Mouse (Mus musculus): ENCODE results near the gene Stx12. TPM values are rescaled to one million over a fixed set of nuclear protein-coding genes. Genes with fewer than 3 reads are reported as not detected.

The Stx12 gene
- total and polyA plus RNA-seq, 2 experiments from 2014 or later: 107 to 137 TPM

GRCm38 (mm10) chr4:132871116-132871515 is 13.2 kb downstream of the Stx12 start:
- ATAC-seq: no peak
- Histone ChIP-seq H3K4me1 (ENCODE audit: insufficient read depth, low read length) (no peaks in the 10 kb centered on the region), H3K4me2 (ENCODE audit: low read depth, low read length) (no peak overlapping the region), H3K9ac (replicated peaks; ENCODE audit: low read length) (no peak overlapping the region), H3K36me3 (ENCODE audit: insufficient read depth, low read length) (peaks cover 49% of the 10 kb centered on the region), H3K4me3 (ENCODE audit: low read length) (no peak overlapping the region), H3K27me3 (ENCODE audit: insufficient read depth, low read length) (no peaks in the 10 kb centered on the region), H3K9me3 (ENCODE audit: low read length) (no peaks in the 10 kb centered on the region), H3K27ac (no peak overlapping the region)
- 96% methylated on average over 3 of the region's 3 CpGs for WGBS
- no peak for TF ChIP-seq CTCF (IDR thresholded peaks at IDR 0.05; ENCODE audit: low read depth)
- DNase-seq (ENCODE audit: low spot score): no peak

GRCm38 (mm10) chr4:132864856-132865255 is 19.5 kb downstream of the Stx12 start:
- no peaks in the 10 kb centered on the region for H3K4me1 ChIP-seq (ENCODE audit: insufficient read depth, low read length)
- peaks cover 59% of the 10 kb centered on the region for H3K36me3 ChIP-seq (ENCODE audit: insufficient read depth, low read length)
- no peaks in the 10 kb centered on the region for H3K9me3 ChIP-seq (ENCODE audit: low read length)
- no peak for TF ChIP-seq CTCF (IDR thresholded peaks at IDR 0.05; ENCODE audit: low read depth)
- DNase-seq (ENCODE audit: low spot score) (no peak), ATAC-seq (no peak)
- no peak overlapping the region for H3K9ac ChIP-seq (replicated peaks; ENCODE audit: low read length)
- H3K27ac ChIP-seq: no peak overlapping the region
- H3K27me3 ChIP-seq (ENCODE audit: insufficient read depth, low read length): no peaks in the 10 kb centered on the region
- whole genome bisulfite sequencing: 88% methylated on average over 2 of the region's 2 CpGs
- H3K4me3 ChIP-seq (ENCODE audit: low read length): no peak overlapping the region
- no peak overlapping the region for H3K4me2 ChIP-seq (ENCODE audit: low read depth, low read length)

DNA sequence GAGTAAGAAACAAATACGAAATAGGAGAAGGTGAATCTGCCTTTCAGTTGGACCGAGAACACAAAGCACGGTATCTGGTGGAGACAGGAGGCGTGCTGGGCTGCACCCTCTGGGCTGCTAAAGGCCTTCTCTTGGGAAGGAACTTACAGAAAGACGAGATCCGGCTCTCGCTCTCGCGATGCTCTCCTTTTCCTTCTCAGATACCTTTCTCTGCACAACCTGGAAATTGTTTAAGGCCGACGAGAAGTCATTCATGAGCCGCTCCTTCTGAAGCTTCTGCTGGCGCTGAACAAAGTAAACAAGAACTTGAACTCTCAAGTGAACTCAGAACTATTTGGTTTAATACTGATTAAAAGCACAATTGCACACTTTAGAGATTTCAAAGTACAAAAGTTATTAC is 21.3 kb downstream of the Stx12 start:
- no peak overlapping the region for H3K4me2 ChIP-seq (ENCODE audit: low read depth, low read length)
- no peaks in the 10 kb centered on the region for H3K9me3 ChIP-seq (ENCODE audit: low read length)
- no peak for TF ChIP-seq CTCF (IDR thresholded peaks at IDR 0.05; ENCODE audit: low read depth)
- DNase-seq (ENCODE audit: low spot score) (no peak), ATAC-seq (no peak)
- no peak overlapping the region for H3K9ac ChIP-seq (replicated peaks; ENCODE audit: low read length)
- no peak overlapping the region for H3K4me3 ChIP-seq (ENCODE audit: low read length)
- no peak overlapping the region for H3K27ac ChIP-seq
- no peaks in the 10 kb centered on the region for H3K27me3 ChIP-seq (ENCODE audit: insufficient read depth, low read length)
- 95% methylated on average over 13 of the region's 13 CpGs for WGBS
- H3K36me3 ChIP-seq (ENCODE audit: insufficient read depth, low read length): peaks cover 54% of the 10 kb centered on the region
- no peaks in the 10 kb centered on the region for H3K4me1 ChIP-seq (ENCODE audit: insufficient read depth, low read length)

- DNase-seq (ENCODE audit: low spot score) (no peak), ATAC-seq (no peak)
- Histone ChIP-seq H3K4me2 (ENCODE audit: low read depth, low read length) (no peak overlapping the region), H3K4me3 (ENCODE audit: low read length) (no peak overlapping the region), H3K4me1 (ENCODE audit: insufficient read depth, low read length) (no peaks in the 10 kb centered on the region), H3K27ac (no peak overlapping the region), H3K9me3 (ENCODE audit: low read length) (no peaks in the 10 kb centered on the region), H3K27me3 (ENCODE audit: insufficient read depth, low read length) (no peaks in the 10 kb centered on the region), H3K36me3 (ENCODE audit: insufficient read depth, low read length) (peaks cover 57% of the 10 kb centered on the region), H3K9ac (replicated peaks; ENCODE audit: low read length) (no peak overlapping the region)
- 100% methylated on average over 1 of the region's 1 CpGs for WGBS
- TF ChIP-seq CTCF (IDR thresholded peaks at IDR 0.05; ENCODE audit: low read depth): no peak
Observed at GRCm38 (mm10) chr4:132860880-132861279, 23.4 kb downstream of the Stx12 start.

GRCm38 (mm10) chr4:132843705-132844071 is 40.6 kb downstream of the Stx12 start:
- no peaks in the 10 kb centered on the region; the same call in 1 of the 2 replicates for H3K4me1 ChIP-seq (ENCODE audit: insufficient read depth, low read length)
- TF ChIP-seq CTCF (IDR thresholded peaks at IDR 0.05; ENCODE audit: low read depth): no peak
- H3K4me3 ChIP-seq (ENCODE audit: low read length): peak overlapping the region; percentile 62
- peaks cover 10% of the 10 kb centered on the region; the same call in 1 of the 2 replicates for H3K36me3 ChIP-seq (ENCODE audit: insufficient read depth, low read length)
- no peaks in the 10 kb centered on the region for H3K27me3 ChIP-seq (ENCODE audit: insufficient read depth, low read length)
- H3K9me3 ChIP-seq (ENCODE audit: low read length): no peaks in the 10 kb centered on the region
- peak overlapping the region; percentile 74 for H3K27ac ChIP-seq
- DNase-seq (ENCODE audit: low spot score) (no peak), ATAC-seq (no peak)
- H3K9ac ChIP-seq (replicated peaks; ENCODE audit: low read length): peak overlapping the region; percentile 62; the same call in 1 of the 2 replicates
- peak overlapping the region; percentile 69 for H3K4me2 ChIP-seq (ENCODE audit: low read depth, low read length)
- 91% methylated on average over 1 of the region's 1 CpGs for WGBS

- peaks cover 16% of the 10 kb centered on the region; the same call in 1 of the 2 replicates for H3K36me3 ChIP-seq (ENCODE audit: insufficient read depth, low read length)
Observed at GRCm38 (mm10) chr4:132842970-132843704, 41.2 kb downstream of the Stx12 start, which contains the start of gene Ppp1r8. Gene Ppp1r8 (minus strand): TSS chr4:132843169.

More at GRCm38 (mm10) chr4:132842970-132843704, 41.2 kb downstream of the Stx12 start, which contains the start of gene Ppp1r8:
- H3K9me3 ChIP-seq (ENCODE audit: low read length): no peaks in the 10 kb centered on the region
- H3K4me2 ChIP-seq (ENCODE audit: low read depth, low read length): peak within 1 kb of the TSS; percentile 69
- no peaks in the 10 kb centered on the region for H3K27me3 ChIP-seq (ENCODE audit: insufficient read depth, low read length)
- no peaks in the 10 kb centered on the region; the same call in 1 of the 2 replicates for H3K4me1 ChIP-seq (ENCODE audit: insufficient read depth, low read length)
- under 1% methylated on average over 40 of the region's 40 CpGs for WGBS
- peak within 1 kb of the TSS; percentile 75 for H3K27ac ChIP-seq
- H3K4me3 ChIP-seq (ENCODE audit: low read length): peak within 1 kb of the TSS; percentile 62
- ATAC-seq (peak; percentile 99), DNase-seq (ENCODE audit: low spot score) (peak; percentile 99)
- TF ChIP-seq CTCF (IDR thresholded peaks at IDR 0.05; ENCODE audit: low read depth): peak; percentile 69
- peak within 1 kb of the TSS; percentile 72 for H3K9ac ChIP-seq (replicated peaks; ENCODE audit: low read length)
